Mouse (Mus musculus) neural tube, embryonic 11.5 days (tissue): ENCODE results near the gene Hs3st3b1. TPM values are rescaled to one million over a fixed set of nuclear protein-coding genes. Genes with fewer than 3 reads are reported as not detected.

Experiments used
- ATAC-seq: fragments of 200-750 bp; cut with Nextera tagmentation; 2 replicates; pipeline ENCODE4 v1.8.0; 2017; ENCODE audit warnings: moderate number of reproducible peaks, mild to moderate bottlenecking, moderate TSS enrichment, moderate library complexity; ENCODE audit not compliant: insufficient read depth, low FRiP score, low TSS enrichment
- DNase-seq: peaks from one replicate; pipeline ENCODE4 v3.0.0-alpha.2; 2015; ENCODE audit warnings: low spot score
- H3K27ac ChIP-seq: fragments of 300-500 bp; sonication (generic); 2 replicates; pipeline ENCODE4 v1.5.1; 2014; ENCODE audit warnings: low read depth, mild to moderate bottlenecking, low read length
- H3K27me3 ChIP-seq: fragments of 300-500 bp; sonication (generic); 2 replicates; pipeline ENCODE4 v1.6.1; 2014; ENCODE audit warnings: mild to moderate bottlenecking, low read length, mixed read lengths; ENCODE audit not compliant: control insufficient read depth, insufficient read depth
- H3K36me3 ChIP-seq: fragments of 300-500 bp; sonication (generic); 2 replicates; pipeline ENCODE4 v1.6.1; 2014; ENCODE audit warnings: mild to moderate bottlenecking, low read length, moderate library complexity, mixed read lengths; ENCODE audit not compliant: control insufficient read depth, insufficient read depth
- H3K4me1 ChIP-seq: fragments of 300-500 bp; sonication (generic); 2 replicates; pipeline ENCODE4 v1.6.1; 2014; ENCODE audit warnings: low read length, mixed read lengths; ENCODE audit not compliant: control insufficient read depth, insufficient read depth
- H3K4me2 ChIP-seq: fragments of 300-500 bp; sonication (generic); 2 replicates; pipeline ENCODE4 v1.6.1; 2014; ENCODE audit warnings: low read depth, mild to moderate bottlenecking, moderate library complexity
- H3K4me3 ChIP-seq: fragments of 300-500 bp; sonication (generic); 2 replicates; pipeline ENCODE4 v1.5.1; 2014; ENCODE audit warnings: low read depth, low read length
- H3K9ac ChIP-seq: fragments of 300-500 bp; sonication (generic); 2 replicates; pipeline ENCODE4 v1.6.1; 2014; ENCODE audit warnings: mild to moderate bottlenecking, low read length
- H3K9me3 ChIP-seq: fragments of 300-500 bp; sonication (generic); 2 replicates; pipeline ENCODE4 v1.6.1; 2016; ENCODE audit warnings: low read length; ENCODE audit not compliant: control insufficient read depth
- WGBS: fragments of 180-500 bp; shearing (Covaris S2); extraction: QIAGEN DNeasy Blood & Tissue Kit; methylation state at CpG from one replicate; pipeline ENCODE4 v1.1.7; 2014; 5-methylcytosine and 5-hydroxymethylcytosine counted together
- polyA plus RNA-seq: library from polyadenylated mRNA; unstranded; fragments of >200 nt; fragmentation: Nextera tagmentation; extraction: Ambion mirVana; gene quantifications from 2 replicates; pipeline ENCODE4 v1.2.1, GENCODE M21; 2014

Hs3st3b1 gene
- polyA plus RNA-seq: 13.0 and 14.0 TPM in 2 replicates

GRCm38 (mm10) chr11:63922091-63922621 lies at the start of gene Hs3st3b1:
Hs3st3b1 (minus strand) TSS chr11:63922290.
- H3K27ac ChIP-seq: 0 out of 2 replicates have a peak within 1 kb of the TSS, but pooled peaks have one; percentile 8
- peak; percentile 96 for DNase-seq
- H3K4me1 ChIP-seq: peaks cover 32% of the 10 kb centered on the region
- H3K4me2 ChIP-seq: peak within 1 kb of the TSS; percentile 68
- ATAC-seq: peak; percentile 92
- H3K9ac ChIP-seq: peak within 1 kb of the TSS; percentile 68
- no peaks in the 10 kb centered on the region for H3K9me3 ChIP-seq
- H3K27me3 ChIP-seq: peaks cover 15% of the 10 kb centered on the region
- WGBS: under 1% methylated on average over 43 of the region's 43 CpGs
- peak within 1 kb of the TSS; percentile 73 for H3K4me3 ChIP-seq
- H3K36me3 ChIP-seq: no peaks in the 10 kb centered on the region

- DNase-seq (no peak), ATAC-seq (no peak)
- H3K4me3 ChIP-seq: no peak overlapping the region
- no peak overlapping the region for H3K27ac ChIP-seq
- H3K4me1 ChIP-seq: peaks cover 20% of the 10 kb centered on the region
- H3K36me3 ChIP-seq: no peaks in the 10 kb centered on the region
- no peaks in the 10 kb centered on the region for H3K9me3 ChIP-seq
- H3K27me3 ChIP-seq: no peaks in the 10 kb centered on the region
- no peak overlapping the region for H3K4me2 ChIP-seq
- no peak overlapping the region for H3K9ac ChIP-seq
- WGBS: 90% methylated on average over 9 of the region's 9 CpGs
Measured at GRCm38 (mm10) chr11:63971462-63971861, 49.4 kb upstream of the Hs3st3b1 start.

- no peak for DNase-seq
- no peak overlapping the region for H3K27ac ChIP-seq
- no peak overlapping the region for H3K9ac ChIP-seq
- H3K4me2 ChIP-seq: no peak overlapping the region
- no peaks in the 10 kb centered on the region for H3K9me3 ChIP-seq
- peaks cover 20% of the 10 kb centered on the region for H3K4me1 ChIP-seq
- no peaks in the 10 kb centered on the region for H3K36me3 ChIP-seq
- H3K4me3 ChIP-seq: no peak overlapping the region
- 88% methylated on average over 6 of the region's 6 CpGs for WGBS
- no peak for ATAC-seq
- H3K27me3 ChIP-seq: no peaks in the 10 kb centered on the region
Measured at GRCm38 (mm10) chr11:63970818-63971217, 48.7 kb upstream of the Hs3st3b1 start.

- WGBS: 46% methylated on average over 11 of the region's 11 CpGs
- peaks cover 20% of the 10 kb centered on the region for H3K4me1 ChIP-seq
- no peak overlapping the region for H3K27ac ChIP-seq
- no peaks in the 10 kb centered on the region for H3K36me3 ChIP-seq
- no peak overlapping the region for H3K4me2 ChIP-seq
- H3K4me3 ChIP-seq: no peak overlapping the region
- H3K9me3 ChIP-seq: no peaks in the 10 kb centered on the region
- no peaks in the 10 kb centered on the region for H3K27me3 ChIP-seq
- DNase-seq: peak; percentile 32
- ATAC-seq: no peak
- H3K9ac ChIP-seq: no peak overlapping the region
Measured at GRCm38 (mm10) chr11:63969205-63969910, 47.3 kb upstream of the Hs3st3b1 start.

GRCm38 (mm10) chr11:63968388-63969035 lies 46.4 kb upstream of the Hs3st3b1 start:
- no peaks in the 10 kb centered on the region for H3K9me3 ChIP-seq
- DNase-seq (no peak), ATAC-seq (no peak)
- no peaks in the 10 kb centered on the region for H3K27me3 ChIP-seq
- H3K36me3 ChIP-seq: no peaks in the 10 kb centered on the region; the same call in 1 of the 2 replicates
- H3K4me1 ChIP-seq: peaks cover 20% of the 10 kb centered on the region
- H3K9ac ChIP-seq: no peak overlapping the region
- no peak overlapping the region for H3K27ac ChIP-seq
- H3K4me3 ChIP-seq: no peak overlapping the region
- no peak overlapping the region for H3K4me2 ChIP-seq
- 41% methylated on average over 3 of the region's 3 CpGs for WGBS

- 85% methylated on average over 9 of the region's 9 CpGs for WGBS
- Histone ChIP-seq H3K4me3 (no peak overlapping the region), H3K36me3 (no peaks in the 10 kb centered on the region; the same call in 1 of the 2 replicates), H3K27me3 (no peaks in the 10 kb centered on the region), H3K4me2 (no peak overlapping the region), H3K9me3 (no peaks in the 10 kb centered on the region), H3K9ac (no peak overlapping the region), H3K27ac (no peak overlapping the region), H3K4me1 (peaks cover 20% of the 10 kb centered on the region)
- ATAC-seq (no peak), DNase-seq (no peak)
Measured at GRCm38 (mm10) chr11:63967641-63968387, 45.7 kb upstream of the Hs3st3b1 start.

- Histone ChIP-seq H3K27me3 (no peaks in the 10 kb centered on the region), H3K9ac (no peak overlapping the region), H3K36me3 (no peaks in the 10 kb centered on the region; the same call in 1 of the 2 replicates), H3K27ac (no peak overlapping the region), H3K4me3 (no peak overlapping the region), H3K4me2 (no peak overlapping the region), H3K9me3 (no peaks in the 10 kb centered on the region), H3K4me1 (peaks cover 20% of the 10 kb centered on the region)
- ATAC-seq: no peak
- 78% methylated on average over 5 of the region's 5 CpGs for WGBS
- no peak for DNase-seq
Measured at GRCm38 (mm10) chr11:63965437-63965836, 43.3 kb upstream of the Hs3st3b1 start.

GRCm38 (mm10) chr11:63957207-63957606 lies 35.1 kb upstream of the Hs3st3b1 start:
- 27% methylated on average over 4 of the region's 4 CpGs for WGBS
- no peak for ATAC-seq
- peaks cover 3% of the 10 kb centered on the region for H3K4me1 ChIP-seq
- H3K27me3 ChIP-seq: no peaks in the 10 kb centered on the region
- no peaks in the 10 kb centered on the region for H3K9me3 ChIP-seq
- no peak overlapping the region for H3K4me3 ChIP-seq
- H3K36me3 ChIP-seq: no peaks in the 10 kb centered on the region
- H3K9ac ChIP-seq: no peak overlapping the region
- H3K4me2 ChIP-seq: no peak overlapping the region
- H3K27ac ChIP-seq: no peak overlapping the region
- DNase-seq: no peak
